Mouse (Mus musculus) NIH3T3 (cell line): ENCODE measurements at regions not wholly inside any gene's neighbourhood (a gene's known extent, or its start where the extent isn't known, plus 50 kb on each side); places are given as distances from the start of the nearest gene placed in this dataset.
A peak's percentile ranks its signal among the peaks of the same experiment; 100 is the strongest.

Experiments used
- DNase-seq: peaks from one replicate; pipeline ENCODE4 v3.0.0-alpha.2; 2012; ENCODE audit warnings: low read depth

DNA sequence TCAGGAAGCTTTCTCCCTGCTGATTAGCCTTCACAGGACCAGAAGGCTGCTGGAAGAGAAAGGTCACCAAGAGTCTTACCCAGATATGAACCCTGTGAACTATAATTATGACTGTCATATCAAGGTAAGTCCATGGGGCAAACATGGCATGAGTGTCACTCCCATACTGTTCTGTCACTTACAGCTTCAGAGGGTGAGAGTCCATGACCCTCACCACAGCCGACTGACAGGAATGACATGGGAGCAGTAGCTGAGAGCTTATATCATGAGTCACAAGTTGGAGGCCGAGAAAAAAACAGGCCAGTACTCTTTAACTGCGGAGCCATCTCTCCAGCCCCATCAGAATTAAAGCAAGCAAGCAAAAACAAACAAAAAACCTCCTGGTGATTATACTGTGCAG lies 117.7 kb upstream of the Neo1 start:
- DNase-seq, result no peak

DNA sequence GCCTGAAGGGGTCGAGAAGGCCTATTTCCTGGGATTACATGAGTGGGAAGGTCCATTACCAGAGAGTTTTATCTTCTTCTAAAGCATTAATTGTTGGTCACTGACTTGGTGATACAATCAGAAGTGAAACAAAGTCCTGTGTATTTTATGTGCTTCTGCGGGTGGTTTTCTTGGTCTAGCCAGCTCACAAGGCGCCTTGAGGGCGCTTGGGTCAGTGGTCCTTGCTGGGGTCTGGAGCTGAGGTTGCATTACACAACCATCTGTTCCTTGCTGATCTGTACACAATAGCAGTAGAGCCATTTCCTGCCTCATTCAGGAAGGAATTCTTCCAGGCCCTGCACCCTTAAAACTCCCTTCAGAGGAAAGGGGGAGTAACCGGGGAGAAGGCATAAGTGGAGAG lies 116.9 kb upstream of the Neo1 start:
- DNase-seq, result no peak

DNA sequence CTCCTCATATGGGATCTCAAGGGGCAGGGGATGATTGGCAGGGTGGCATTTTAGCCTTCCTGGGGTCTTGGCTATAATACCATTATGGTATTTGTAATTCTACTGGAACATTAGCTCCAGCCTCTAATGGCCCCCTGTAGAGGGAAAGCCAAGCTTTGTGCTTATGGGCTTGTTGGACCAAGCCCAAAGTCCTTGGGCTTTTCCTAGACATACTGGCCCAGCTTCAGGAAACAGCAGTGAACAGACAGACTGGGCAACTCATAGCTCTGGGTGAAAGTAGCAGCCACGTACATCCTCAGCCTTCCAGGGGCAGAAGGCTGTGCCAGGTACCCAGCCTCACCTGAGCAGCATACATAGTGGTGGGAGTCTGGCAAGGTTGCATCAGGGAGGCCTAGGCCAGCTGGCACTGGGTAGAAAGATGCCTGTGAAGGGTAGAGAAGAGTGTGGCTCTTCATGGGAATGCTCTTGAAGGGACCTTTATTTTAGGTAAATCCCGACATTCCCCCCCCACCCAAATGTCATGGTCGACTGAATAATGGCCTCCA lies 108.1 kb upstream of the Neo1 start:
- no peak for DNase-seq

DNA sequence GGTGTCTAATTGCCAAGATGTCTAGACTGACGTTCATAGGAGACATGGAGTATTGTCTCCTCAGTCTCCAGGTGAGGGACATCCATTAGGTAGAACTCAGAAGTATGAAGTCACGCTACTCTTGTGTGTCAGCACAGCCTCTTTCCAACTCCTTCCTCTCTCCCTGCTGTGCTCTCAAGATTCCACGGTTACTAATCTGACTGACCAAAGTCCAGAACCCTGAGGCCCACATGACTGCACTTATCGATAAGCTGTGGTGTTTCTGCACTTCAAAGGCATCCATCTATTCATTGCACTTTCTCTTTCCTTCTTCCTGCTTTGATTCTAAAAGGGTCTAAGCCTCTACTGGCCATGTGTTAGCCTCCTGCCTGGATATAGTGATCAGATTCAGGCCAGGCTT lies 107.4 kb upstream of the Neo1 start:
- no peak for DNase-seq

DNA sequence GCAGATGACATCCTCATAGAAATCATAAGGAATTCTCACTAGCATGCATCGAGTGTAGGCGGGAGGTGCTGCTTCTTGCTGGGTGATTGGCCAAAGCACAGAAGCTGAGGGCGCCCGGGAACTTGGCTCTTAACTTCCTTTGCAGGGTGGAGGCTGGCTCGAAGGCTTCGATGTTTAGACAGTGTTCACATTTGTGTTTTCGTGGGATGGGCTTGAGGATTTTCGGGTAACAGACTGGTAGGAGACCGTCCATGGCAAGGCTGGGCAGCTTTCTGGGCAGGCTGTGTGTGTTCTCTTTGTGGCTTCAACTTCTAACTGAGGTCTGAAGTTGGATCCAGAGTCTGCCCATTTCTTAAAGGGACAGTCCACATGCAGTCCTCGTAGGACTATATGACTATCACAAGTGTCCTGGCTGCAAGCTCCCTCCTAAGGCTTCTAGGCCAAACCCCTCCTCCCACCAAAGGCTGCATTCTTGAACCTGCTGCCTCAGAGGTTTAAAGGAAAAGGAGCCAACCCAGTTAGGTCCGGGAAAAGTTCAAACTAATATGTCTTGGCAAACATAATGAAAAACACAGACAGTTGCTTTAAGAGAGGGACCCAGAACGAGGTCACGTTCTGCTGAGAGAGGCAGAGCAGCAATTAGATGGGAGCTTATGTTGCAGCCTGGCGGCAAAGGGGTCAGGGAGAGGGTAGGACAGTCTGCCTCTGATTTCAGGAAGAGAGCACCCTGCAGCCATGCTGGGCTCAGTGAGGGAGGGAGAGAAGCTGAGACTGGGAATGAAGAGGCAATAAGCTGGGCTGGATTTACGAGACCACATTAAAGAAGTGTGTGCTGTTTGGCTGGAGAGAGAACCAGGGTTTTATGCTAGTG lies 98.2 kb upstream of the Neo1 start:
- DNase-seq, result peak; percentile 8

DNA sequence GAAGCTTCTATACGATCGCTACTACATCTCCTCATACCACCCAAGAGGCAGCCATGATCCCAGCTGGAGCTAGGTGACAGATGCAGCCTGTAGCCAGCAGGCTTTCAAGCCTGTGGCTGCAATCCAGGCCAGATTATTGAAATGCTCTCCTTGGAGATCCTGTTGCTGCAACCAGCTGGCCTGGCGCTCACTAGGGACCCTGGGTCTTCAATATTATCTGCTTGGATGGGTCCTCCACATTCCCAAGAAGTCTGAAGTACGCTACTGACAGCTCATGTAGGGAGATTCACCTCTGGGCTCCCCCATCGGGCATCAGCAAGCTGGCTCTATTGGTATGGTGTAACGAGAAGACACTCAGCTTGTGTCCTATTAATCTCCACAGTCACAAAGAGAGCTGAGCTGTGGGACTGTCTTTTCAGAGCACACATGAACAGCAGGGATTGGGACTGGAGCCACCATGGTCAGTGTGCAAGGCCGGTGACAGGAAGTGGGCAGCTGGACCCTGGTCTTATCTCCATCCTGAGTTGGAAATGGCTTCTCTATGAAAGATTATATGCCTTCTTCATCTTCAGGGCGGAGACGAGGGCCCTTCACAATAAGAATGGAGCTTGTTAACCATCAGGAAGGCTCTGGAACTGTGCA lies 93.6 kb upstream of the Neo1 start:
- DNase-seq, result no peak

DNA sequence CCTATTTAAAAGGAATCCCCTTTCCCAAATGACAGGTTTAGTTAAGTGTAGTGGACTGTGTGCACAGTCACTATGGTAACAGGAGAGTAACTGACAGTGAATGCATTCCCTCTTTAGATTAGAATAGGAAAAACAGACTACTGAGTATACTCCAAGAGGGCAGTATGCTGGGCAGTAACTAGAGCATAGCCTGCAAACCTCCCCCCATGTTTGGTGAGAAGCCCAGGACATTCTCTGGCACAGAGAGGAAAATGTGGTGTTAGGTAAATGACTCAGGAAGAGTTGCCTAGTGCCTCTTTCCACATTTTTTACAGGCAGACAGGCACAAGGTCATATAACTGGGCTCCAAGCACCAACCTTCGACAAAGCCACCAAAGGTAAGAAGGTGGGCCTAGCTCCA lies 93.0 kb upstream of the Neo1 start:
- DNase-seq, result no peak

DNA sequence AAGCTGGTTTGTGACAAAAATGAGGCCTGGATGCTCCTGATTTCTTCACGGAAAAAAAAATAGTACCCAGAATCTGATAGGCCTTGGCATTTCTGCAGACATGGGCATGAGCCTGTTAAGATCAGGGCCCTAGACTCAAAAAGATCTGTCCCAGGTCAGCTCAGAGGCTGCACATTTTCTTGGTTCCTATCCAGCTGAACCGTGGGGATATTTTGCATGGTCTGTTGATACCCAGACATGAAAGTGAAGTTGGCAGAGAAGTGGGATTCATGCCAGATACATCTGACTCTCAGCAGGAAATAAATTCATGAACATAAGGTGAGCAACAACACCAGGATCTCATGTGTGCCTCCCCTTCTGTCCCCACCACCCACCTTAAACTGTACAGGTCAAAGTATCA lies 91.8 kb upstream of the Neo1 start:
- DNase-seq, result no peak

DNA sequence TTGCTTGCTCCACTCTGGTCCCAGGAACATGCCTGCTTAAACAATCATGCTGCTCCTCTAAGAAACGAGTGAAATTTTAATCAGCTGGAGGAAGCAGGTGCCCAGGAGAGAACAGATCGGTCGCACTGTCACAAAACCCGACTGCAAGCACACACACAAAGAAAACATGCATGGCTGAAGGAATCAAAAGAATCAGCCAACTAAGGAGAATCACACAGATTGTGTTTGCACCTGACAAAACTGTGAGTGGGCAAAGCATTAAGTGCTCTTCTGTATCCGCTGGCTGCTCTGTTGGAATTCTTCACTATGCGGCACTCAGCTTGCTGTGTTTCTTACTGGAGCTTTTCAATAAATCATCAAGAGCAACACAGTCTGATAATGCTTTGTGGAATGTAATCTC lies 89.6 kb upstream of the Neo1 start:
- DNase-seq, result no peak

DNA sequence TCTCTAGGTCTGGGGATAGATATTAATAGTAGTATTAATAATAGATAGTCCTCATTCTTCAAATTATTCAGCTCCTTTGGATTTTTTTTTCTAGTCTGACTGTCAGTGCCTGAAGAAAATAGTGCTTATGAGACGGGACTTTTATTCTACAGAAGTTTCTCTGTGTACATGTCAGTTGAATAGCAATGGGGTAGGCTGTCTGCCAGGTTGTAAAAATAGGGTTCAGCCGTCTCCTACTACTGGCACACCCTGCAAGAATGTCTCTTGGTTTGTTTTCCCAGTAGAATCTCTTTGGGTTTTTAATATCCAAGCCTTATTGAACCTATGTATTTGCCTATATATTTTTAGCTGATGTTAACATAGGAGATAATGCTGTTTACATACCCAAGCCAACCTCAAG lies 80.3 kb upstream of the Neo1 start:
- no peak for DNase-seq

DNA sequence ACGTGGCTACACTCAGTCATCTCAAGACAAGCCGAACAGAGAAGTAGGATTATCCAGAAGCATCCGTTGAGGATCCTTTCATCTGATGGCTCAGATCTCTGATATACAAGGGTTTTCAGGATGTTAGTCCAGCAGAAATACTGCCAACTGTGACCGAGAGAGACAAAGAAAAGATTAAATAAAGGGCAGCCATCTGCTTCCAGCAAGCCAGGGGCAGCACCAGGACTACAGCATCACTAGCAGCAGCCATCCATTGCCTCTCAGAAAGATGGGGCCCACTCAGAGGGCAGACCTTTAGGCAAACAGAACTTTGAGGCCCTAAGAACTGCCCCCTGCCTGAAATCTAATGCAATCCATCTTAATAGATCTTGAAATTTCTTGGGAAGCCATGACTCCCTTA lies 77.6 kb upstream of the Neo1 start:
- no peak for DNase-seq

DNA sequence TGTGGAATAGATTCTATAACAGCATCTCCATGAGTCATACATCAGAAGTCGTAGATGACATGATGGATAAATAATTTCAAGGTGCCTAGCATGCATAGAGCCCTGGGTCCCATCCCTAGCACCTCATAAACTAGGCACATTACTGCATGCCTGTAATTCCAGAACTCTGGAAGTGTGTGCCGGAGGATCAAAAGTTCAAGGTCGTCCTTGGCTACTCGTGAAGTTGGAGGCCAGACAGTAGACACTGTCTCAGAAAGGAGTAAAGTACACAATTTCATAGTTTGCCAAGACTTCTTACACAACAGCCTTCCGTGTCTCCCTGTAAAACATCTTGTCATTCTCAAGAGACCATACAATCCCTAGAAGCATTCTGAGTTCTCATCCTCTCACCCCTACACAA lies 63.5 kb upstream of the Neo1 start:
- DNase-seq, result no peak

DNA sequence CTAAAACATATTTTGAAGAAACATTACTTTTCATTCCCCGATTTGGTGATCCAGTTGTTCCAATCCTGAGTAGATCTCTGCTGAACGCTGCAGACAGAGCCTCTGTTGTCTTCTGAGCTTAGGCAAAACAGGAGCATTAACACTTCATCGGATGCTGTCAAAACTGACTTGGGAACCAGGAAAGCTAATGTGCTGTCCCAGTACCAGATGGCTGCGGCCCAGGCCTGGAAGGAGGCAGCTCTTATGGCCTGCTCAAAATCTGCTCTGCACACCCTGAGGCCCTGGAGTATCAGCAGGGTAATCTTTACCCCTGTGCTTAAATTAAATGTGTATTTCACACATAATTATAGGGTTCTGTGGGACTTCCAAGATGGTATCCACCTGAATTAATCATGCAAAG lies 61.3 kb upstream of the Neo1 start:
- DNase-seq, result no peak

DNA sequence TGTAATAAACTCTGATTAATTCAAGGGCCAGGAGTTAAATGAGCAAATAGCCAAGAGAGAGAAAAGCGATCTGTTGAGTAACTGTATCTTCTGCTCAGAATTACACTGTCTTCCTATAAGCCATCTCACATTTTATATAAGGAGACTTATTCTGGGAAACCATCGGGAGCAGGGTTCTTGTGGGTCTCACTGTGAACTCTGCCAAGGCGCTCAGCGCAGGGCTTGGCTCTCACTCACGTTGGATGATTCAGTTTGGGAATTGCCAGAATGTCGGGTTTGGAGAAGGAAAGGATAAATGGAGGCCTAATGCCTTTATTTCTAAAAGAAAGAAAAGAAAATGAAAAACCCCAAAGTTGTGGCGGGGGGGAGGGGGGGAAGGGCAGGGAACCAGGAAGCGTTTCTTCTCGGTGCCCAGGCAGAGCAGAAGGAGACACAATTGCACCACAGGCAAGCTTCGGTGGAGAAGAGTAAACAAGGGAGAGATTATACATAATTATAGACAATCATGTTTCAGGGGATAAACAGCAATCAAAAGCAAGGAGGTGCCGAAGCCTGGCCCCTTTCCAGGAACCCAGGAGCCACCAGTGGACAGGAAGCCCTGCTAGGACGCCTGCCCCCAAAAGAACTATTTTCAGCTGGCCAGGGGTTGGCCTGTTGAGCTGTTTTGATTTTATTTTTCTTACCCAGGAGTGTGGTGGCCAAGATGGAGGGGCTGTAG lies 60.5 kb upstream of the Neo1 start:
- peak; percentile 21 for DNase-seq

DNA sequence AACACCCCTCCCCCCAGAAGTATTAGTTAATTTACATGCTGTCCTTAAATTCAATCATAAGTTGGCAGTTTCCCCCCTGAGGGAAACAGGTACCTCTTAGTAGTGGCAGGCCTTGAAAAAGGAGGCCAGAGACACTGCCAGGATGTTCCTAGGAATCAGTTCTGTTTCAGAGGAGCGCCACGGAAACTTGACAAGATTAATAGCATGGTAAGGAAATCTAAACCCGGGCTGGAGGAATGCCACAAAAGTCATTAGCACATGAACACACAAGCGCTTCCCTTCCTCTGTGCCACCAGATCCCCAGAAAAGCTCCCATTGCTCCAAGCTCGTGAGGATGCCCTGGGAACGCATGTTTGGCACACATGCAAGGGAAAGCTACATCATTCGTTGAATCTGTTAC lies 59.4 kb upstream of the Neo1 start:
- DNase-seq, result peak; percentile 3

DNA sequence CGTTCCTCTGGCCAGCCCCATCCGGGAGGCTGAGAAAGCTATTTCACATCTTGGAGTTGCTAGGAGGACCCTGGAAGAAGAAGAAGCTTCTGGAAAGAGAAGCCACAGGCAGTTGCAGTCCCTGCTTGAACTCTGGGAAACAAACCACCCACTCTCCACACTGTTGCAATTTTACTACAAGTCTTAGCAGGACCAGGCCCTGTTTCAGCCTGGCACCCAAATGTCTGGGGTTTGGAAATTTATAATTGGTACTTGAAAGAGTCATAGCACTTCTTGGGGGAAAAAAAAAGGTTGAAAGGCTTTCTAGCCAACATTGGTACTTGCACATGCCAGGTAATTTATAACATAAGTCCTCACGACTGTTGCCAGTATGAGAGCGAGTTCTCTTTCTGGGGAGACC lies 57.9 kb upstream of the Neo1 start:
- DNase-seq, result no peak

DNA sequence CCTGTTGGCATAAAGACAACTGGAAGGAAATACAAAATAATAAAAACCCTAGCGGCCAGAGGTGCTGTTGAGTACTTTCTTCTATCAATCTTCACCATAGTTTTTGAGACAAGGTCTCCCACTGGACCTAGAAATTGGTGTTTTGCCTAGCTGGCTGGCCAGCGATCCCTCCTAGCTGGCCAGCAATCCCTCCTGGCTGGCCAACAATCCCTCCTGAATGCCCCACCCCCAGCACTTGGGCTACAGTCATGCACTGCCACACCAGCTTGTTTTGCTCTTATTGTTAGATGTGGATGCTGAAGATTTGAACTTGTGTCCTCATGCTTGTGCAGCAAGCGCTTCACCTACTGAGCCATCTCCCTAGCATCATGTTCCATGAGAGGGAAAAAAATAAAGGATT lies 54.9 kb upstream of the Neo1 start:
- DNase-seq, result no peak

DNA sequence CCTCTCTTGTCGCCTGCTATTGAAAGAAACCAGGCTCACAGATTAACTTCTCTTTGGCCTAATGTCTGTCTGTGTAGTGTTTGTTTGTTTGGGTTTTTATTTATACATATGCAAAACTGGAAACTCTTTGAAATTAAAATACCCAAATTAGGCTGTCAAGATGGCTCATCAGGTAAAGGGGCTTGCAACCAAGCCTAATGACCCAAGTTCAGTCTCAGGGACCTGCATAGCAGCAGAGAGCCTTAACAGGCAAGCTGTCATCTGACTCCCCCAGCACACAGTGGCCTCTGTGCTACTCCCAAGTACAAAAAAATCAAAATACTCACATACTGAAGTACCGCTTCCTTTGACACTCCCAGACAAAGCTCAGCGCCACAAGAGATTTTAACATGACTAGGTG lies 51.5 kb upstream of the Neo1 start:
- no peak for DNase-seq

DNA sequence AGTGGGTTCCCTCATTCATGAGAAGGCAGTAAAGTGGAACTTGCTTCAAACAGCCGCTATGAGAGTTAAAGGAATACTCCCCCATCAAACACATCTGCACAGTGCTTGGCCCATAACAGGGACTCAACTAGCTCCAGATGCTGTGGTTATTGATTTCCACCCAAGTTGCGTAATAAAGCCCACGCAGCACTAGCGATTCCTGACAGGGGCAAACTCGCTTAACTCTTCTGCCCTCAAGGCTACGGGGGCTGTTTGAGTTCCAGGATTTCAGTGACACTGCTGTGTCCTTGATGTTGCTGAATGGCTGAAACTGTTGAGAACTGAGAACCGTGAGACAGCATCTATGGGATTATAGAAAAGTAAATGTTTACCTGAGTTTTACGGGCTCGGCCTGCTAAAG lies 50.9 kb upstream of the Neo1 start:
- peak; percentile 50 for DNase-seq

DNA sequence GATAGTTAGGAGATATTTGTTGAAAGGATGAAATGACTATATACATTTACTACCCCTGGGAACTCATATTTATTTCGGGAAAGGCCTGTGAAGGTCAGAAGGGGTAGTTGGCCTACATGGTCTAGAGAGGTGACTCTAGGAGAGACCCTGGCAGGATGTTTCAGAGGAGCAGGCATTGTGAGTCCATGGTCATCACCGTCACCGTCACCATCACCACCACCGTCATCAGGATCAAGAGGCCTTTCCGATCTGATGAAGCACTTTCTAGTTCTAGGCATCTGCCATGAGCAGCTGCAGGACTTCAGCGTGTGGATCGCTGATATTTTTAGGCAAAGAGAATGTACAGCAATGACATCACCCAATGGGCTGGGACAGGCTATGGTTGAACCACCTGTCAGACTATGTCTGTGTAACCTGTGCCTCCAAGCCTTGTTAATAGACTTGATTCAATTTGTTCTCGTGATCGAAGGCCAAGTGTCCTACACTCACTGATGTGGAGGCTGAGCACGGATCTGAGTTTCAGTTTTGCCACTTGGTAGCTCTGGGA lies 50.4 kb upstream of the Neo1 start:
- DNase-seq, result no peak
